Mouse (Mus musculus) liver, adult 2 months (tissue): ENCODE data around the gene Myo18a.

Experiments
- CTCF ChIP-seq: fragments of 200-500 bp; IDR thresholded peaks from 2 replicates; pipeline ENCODE4 v1.5.1; 2011; ENCODE audit warnings: low read depth, low read length, control low read depth
- POLR2A ChIP-seq: fragments of 200-500 bp; IDR thresholded peaks from 2 replicates; pipeline ENCODE4 v1.6.1; 2011; ENCODE audit warnings: low read length, control low read depth; ENCODE audit not compliant: insufficient read depth; ENCODE audit errors: extremely low read depth

DNA sequence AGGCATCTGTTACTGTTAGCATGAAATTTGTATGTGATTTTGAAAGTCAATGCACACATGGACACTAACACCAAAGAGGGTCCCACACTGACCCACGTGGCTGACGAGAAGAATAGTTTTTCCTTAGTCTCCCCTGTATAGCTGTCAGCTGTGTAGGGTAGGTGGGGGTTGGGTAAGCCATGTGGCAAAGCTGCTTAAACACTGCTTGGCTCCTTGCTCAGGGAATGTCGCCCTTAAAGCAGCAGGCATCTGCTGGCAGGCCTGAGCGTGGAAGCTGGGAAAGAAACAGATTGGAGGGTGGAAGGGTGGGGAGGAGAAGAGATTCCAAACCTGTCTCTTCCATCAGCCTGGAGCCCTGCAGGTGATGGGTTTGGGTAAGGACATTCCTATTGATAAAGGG lies 108.4 kb downstream of the Myo18a start:
- TF ChIP-seq CTCF (no peak), POLR2A (no peak)
